Mouse (Mus musculus) neural tube, embryonic 11.5 days (tissue): Measurements from ENCODE around the gene Fgd3. TPM values are rescaled to one million over a fixed set of nuclear protein-coding genes. Genes with fewer than 3 reads are reported as not detected.
A peak's percentile ranks its signal among the peaks of the same experiment; 100 is the strongest.

Experiments
- ATAC-seq: fragments of 200-750 bp; cut with Nextera tagmentation; 2 replicates; pipeline ENCODE4 v1.8.0; 2017; ENCODE audit warnings: moderate number of reproducible peaks, mild to moderate bottlenecking, moderate TSS enrichment, moderate library complexity; ENCODE audit not compliant: insufficient read depth, low FRiP score, low TSS enrichment
- DNase-seq: peaks from one replicate; pipeline ENCODE4 v3.0.0-alpha.2; 2015; ENCODE audit warnings: low spot score
- H3K27ac ChIP-seq: fragments of 300-500 bp; sonication (generic); 2 replicates; pipeline ENCODE4 v1.5.1; 2014; ENCODE audit warnings: low read depth, mild to moderate bottlenecking, low read length
- H3K27me3 ChIP-seq: fragments of 300-500 bp; sonication (generic); 2 replicates; pipeline ENCODE4 v1.6.1; 2014; ENCODE audit warnings: mild to moderate bottlenecking, low read length, mixed read lengths; ENCODE audit not compliant: control insufficient read depth, insufficient read depth
- H3K36me3 ChIP-seq: fragments of 300-500 bp; sonication (generic); 2 replicates; pipeline ENCODE4 v1.6.1; 2014; ENCODE audit warnings: mild to moderate bottlenecking, low read length, moderate library complexity, mixed read lengths; ENCODE audit not compliant: control insufficient read depth, insufficient read depth
- H3K4me1 ChIP-seq: fragments of 300-500 bp; sonication (generic); 2 replicates; pipeline ENCODE4 v1.6.1; 2014; ENCODE audit warnings: low read length, mixed read lengths; ENCODE audit not compliant: control insufficient read depth, insufficient read depth
- H3K4me2 ChIP-seq: fragments of 300-500 bp; sonication (generic); 2 replicates; pipeline ENCODE4 v1.6.1; 2014; ENCODE audit warnings: low read depth, mild to moderate bottlenecking, moderate library complexity
- H3K4me3 ChIP-seq: fragments of 300-500 bp; sonication (generic); 2 replicates; pipeline ENCODE4 v1.5.1; 2014; ENCODE audit warnings: low read depth, low read length
- H3K9ac ChIP-seq: fragments of 300-500 bp; sonication (generic); 2 replicates; pipeline ENCODE4 v1.6.1; 2014; ENCODE audit warnings: mild to moderate bottlenecking, low read length
- H3K9me3 ChIP-seq: fragments of 300-500 bp; sonication (generic); 2 replicates; pipeline ENCODE4 v1.6.1; 2016; ENCODE audit warnings: low read length; ENCODE audit not compliant: control insufficient read depth
- WGBS: fragments of 180-500 bp; shearing (Covaris S2); extraction: QIAGEN DNeasy Blood & Tissue Kit; methylation state at CpG from one replicate; pipeline ENCODE4 v1.1.7; 2014; 5-methylcytosine and 5-hydroxymethylcytosine counted together
- polyA plus RNA-seq: library from polyadenylated mRNA; unstranded; fragments of >200 nt; fragmentation: Nextera tagmentation; extraction: Ambion mirVana; gene quantifications from 2 replicates; pipeline ENCODE4 v1.2.1, GENCODE M21; 2014

Fgd3 gene
- polyA plus RNA-seq, 1 experiment from 2014 or later: 1.1 TPM

DNA sequence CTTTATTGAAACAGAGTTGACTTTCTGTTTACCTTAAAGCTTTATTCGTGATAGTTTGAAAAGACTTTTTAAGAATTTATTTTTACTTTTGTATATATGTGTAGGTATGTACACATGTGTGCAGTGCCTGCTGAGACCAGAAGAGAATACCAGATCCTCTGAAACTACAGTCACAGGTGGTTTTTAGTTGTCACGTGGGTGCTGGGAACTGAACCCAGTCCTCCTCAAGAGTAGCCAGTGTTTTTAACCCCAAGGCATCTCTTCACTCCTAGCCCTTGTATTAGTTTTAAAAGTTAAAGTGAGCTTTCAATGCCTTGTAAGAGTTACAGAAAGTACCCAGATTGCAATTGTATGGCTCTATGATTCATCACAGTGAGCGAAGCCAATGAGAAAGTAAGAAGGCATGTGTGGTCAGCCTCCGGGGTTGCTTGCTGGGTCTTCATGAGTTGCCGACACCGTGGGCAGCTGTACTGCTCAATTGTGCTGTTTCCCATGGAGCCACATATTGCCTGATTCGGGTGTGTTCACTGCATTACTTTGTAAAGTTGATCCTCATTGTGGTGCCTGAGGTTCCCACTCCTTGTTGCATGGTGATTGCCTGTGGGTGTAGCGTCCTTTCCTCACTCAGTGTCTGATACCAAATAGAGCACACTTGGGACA lies 37.4 kb upstream of the Fgd3 start:
- H3K27me3 ChIP-seq: no peaks in the 10 kb centered on the region
- no peak for DNase-seq
- 96% methylated on average over 8 of the region's 8 CpGs for WGBS

DNA sequence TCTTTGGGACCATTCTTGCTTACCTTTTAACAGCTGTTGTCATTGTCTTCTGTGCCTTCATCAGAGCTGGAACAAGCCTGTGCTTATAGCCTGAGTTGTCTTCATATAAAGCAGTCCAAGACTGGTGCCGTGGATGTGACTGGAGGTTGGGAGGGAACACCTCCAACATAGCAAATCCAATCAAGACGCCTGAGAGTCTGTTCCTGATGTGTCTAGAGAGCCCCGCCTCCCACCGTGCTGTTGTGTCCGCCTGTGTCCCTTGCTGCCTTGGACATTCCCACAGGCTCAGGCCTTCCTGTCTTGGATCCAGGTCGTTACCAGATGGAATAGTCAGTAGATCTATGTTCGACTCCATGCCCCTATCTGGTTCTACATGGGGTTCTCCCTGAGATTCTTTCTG lies 36.0 kb upstream of the Fgd3 start:
- Histone ChIP-seq H3K9me3 (no peaks in the 10 kb centered on the region), H3K36me3 (no peaks in the 10 kb centered on the region), H3K4me2 (no peak overlapping the region), H3K9ac (no peak overlapping the region), H3K4me3 (no peak overlapping the region), H3K4me1 (peaks cover 2% of the 10 kb centered on the region; the same call in 1 of the 2 replicates), H3K27me3 (no peaks in the 10 kb centered on the region), H3K27ac (no peak overlapping the region)
- no peak for DNase-seq
- WGBS: 80% methylated on average over 7 of the region's 7 CpGs
- ATAC-seq: no peak

More for the DNA sequence above, 37.4 kb upstream of the Fgd3 start:
- Histone ChIP-seq H3K4me3 (no peak overlapping the region), H3K9me3 (no peaks in the 10 kb centered on the region), H3K4me2 (no peak overlapping the region), H3K36me3 (no peaks in the 10 kb centered on the region), H3K27ac (no peak overlapping the region), H3K9ac (no peak overlapping the region), H3K4me1 (peaks cover 2% of the 10 kb centered on the region; the same call in 1 of the 2 replicates)
- no peak for ATAC-seq

DNA sequence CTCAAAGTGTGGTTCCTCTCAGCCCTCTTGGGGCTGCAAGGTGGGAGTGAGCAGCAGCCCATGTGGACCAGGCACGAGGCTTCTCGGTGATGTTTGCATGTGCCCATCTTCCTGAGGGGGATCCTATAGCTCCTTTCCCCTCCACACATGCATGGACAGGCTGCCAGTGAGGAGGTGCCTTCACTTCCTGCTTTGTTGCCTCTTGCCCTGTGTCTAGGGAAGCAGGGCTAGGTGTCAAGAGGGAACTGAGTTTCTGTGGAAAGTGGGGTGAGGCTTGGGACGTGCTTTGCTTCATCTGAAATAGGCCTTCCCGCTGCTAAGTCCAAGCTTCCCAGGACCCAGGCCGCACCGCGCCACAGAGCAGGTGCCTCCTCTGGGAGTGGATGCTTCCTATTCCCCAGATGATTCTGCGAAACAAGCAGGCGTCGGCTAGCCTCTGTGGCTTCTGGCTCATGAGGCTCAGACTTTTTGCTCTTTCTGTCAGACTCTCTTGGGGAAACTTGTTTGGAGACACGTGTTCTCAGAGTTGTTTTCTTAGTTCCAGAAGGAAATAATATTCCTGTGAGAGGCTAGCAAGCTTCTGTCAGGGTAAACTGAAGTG lies 35.5 kb upstream of the Fgd3 start:
- Histone ChIP-seq H3K4me1 (peaks cover 2% of the 10 kb centered on the region; the same call in 1 of the 2 replicates), H3K27ac (no peak overlapping the region), H3K36me3 (no peaks in the 10 kb centered on the region), H3K4me2 (no peak overlapping the region), H3K9ac (0 out of 2 replicates have a peak overlapping the region, but pooled peaks have one; percentile 7), H3K9me3 (no peaks in the 10 kb centered on the region), H3K27me3 (no peaks in the 10 kb centered on the region), H3K4me3 (no peak overlapping the region)
- DNase-seq: no peak
- 84% methylated on average over 11 of the region's 11 CpGs for WGBS
- no peak for ATAC-seq

DNA sequence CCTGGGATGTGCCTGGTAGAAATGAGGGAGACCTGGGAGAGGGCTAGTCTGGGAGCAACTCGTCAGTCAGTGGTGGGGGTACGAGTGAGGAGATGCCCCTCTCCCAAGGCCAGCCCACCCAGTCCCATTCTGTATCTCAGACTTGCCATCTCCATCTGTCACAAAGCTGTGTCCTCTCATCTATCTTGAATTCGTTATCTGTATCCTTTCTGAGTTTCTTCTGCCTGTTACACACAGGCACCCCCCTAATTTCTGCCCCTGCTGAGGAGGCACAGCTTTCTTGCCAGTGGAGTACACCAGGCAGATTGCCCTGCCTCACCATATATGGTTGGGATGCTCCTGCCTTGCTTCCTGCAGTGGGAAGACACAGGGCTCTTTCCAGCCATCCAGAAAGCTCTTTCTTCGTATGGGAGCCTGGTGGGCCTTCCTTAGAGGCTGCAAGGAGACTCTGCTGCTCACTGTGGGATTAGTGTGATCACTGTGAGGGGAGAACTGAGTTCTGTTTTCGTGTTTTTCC lies 33.9 kb upstream of the Fgd3 start:
- no peak overlapping the region for H3K27ac ChIP-seq
- ATAC-seq: no peak
- 77% methylated on average over 5 of the region's 5 CpGs for WGBS

DNA sequence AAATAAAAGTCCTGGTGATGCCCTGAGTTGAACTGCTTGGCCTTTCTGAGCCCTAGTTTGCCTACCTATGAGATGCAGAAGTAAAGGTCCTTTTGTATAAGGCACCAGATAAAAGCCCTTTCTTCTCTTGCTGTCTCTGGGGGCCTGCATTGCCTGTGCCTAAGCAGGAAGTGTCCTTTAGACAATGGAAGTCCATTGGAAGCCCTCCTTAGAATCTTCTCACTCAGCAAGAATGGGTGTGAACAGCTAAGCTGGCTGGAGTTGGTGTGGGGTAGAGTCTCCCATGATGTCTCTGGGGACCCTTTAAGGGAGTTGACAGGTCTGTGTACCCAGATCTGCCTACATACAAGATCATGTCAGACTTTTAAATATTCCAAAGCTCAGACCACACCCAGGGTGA lies 33.3 kb upstream of the Fgd3 start:
- Histone ChIP-seq H3K9ac (no peak overlapping the region), H3K36me3 (no peaks in the 10 kb centered on the region), H3K27ac (no peak overlapping the region), H3K9me3 (no peaks in the 10 kb centered on the region), H3K4me1 (peaks cover 5% of the 10 kb centered on the region; the same call in 1 of the 2 replicates), H3K4me3 (no peak overlapping the region), H3K27me3 (no peaks in the 10 kb centered on the region), H3K4me2 (no peak overlapping the region)
- ATAC-seq (no peak), DNase-seq (no peak)

More for the DNA sequence above, 33.9 kb upstream of the Fgd3 start:
- Histone ChIP-seq H3K9ac (no peak overlapping the region), H3K4me2 (no peak overlapping the region), H3K4me3 (no peak overlapping the region), H3K36me3 (no peaks in the 10 kb centered on the region), H3K9me3 (no peaks in the 10 kb centered on the region), H3K4me1 (peaks cover 5% of the 10 kb centered on the region; the same call in 1 of the 2 replicates), H3K27me3 (no peaks in the 10 kb centered on the region)
- DNase-seq: no peak

DNA sequence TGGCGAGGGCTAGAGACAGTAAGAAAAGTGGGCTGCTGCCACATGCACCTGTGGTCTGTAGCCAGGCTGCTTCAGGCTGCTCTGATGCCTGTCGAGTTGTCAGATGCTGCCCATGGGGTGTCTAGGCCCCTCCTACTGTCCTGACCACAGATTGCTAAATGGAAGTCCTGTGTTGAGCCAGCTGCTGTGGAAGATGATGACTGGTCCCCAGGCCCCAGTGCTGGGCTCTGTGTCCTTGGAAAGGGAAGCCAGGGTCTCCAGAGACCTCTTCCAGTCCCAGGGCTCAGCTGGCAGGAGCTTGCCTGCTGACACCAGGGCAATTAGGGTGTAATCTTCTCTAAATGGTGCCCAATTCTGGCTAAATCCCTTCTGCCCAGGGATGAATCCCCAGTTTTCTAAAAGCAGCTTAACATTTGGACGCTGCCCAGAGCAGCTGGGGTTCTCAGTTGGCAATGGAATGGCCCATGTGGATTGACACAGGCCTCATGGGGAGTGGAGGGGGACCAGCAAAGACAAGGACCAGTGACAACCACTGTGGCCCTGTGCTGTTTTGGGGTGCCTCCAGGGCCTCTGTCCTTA lies 32.6 kb upstream of the Fgd3 start:
- H3K27me3 ChIP-seq: no peaks in the 10 kb centered on the region
- H3K9me3 ChIP-seq: no peaks in the 10 kb centered on the region
- DNase-seq: peak; percentile 56
- H3K4me2 ChIP-seq: no peak overlapping the region
- WGBS: 58% methylated on average over 3 of the region's 3 CpGs
- H3K27ac ChIP-seq: peak overlapping the region; percentile 46; the same call in 1 of the 2 replicates
- H3K4me1 ChIP-seq: peaks cover 5% of the 10 kb centered on the region; the same call in 1 of the 2 replicates
- H3K9ac ChIP-seq: no peak overlapping the region
- no peak overlapping the region for H3K4me3 ChIP-seq
- peak; percentile 45 for ATAC-seq
- H3K36me3 ChIP-seq: no peaks in the 10 kb centered on the region

DNA sequence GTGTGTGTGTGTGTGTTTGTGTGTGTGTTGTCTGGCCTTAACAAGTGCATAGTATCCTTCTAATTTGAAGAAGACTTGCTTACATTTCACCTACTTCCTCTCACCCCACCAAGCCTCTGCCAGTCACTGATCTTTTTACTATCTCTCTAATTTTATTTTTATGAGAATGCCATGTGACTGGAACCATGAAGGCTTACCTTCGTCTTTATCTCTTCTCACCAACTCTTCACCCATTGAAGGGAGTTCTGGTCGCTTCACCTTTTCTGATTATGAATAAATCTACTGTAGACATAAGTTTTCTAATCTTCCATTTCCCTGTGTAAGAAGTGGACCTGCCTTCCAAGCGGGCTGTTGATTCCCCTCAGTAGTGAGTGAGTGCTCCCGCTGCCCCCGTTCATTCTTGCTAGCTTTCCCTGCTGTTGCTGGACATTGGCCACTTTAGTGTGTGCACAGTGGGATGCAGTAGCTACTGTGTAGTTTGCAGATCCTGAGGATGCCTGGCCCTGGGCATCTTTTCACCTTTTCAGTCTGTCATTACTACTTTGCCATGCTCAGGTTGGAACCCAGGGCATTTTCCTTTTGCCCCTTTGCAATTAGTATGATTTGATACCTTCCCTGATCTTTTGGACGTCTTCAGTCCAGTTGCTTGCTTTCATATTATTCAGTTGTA lies 29.9 kb upstream of the Fgd3 start:
- Histone ChIP-seq H3K27me3 (no peaks in the 10 kb centered on the region), H3K27ac (no peak overlapping the region), H3K9ac (no peak overlapping the region), H3K4me3 (no peak overlapping the region), H3K4me1 (peaks cover 5% of the 10 kb centered on the region; the same call in 1 of the 2 replicates), H3K36me3 (no peaks in the 10 kb centered on the region), H3K4me2 (no peak overlapping the region), H3K9me3 (no peaks in the 10 kb centered on the region)
- no peak for DNase-seq
- WGBS: 91% methylated on average over 6 of the region's 6 CpGs
- ATAC-seq: no peak

DNA sequence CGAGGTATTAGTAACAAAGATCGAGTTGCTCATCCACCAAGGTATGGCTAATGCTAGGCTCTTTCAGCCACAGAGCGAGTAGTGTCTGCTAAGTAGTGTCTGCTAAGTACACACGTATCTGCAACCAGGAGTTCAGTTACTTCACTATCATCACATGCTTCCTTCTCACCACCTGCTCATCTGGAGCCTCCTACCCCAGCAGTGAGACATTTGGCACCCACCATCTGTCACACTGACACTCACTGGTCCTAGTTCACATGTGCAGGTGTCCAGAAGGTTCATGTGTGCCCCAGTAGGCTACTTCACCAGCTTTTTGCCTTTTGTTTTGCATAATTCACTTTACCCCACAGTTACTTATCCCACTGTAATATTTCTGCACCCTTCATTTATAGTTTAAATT lies 29.2 kb upstream of the Fgd3 start:
- H3K4me3 ChIP-seq: no peak overlapping the region
- WGBS: 87% methylated on average over 4 of the region's 4 CpGs
- H3K9me3 ChIP-seq: no peaks in the 10 kb centered on the region
- no peak overlapping the region for H3K9ac ChIP-seq
- H3K27me3 ChIP-seq: no peaks in the 10 kb centered on the region
- H3K27ac ChIP-seq: no peak overlapping the region
- DNase-seq: no peak
- no peak overlapping the region for H3K4me2 ChIP-seq
- no peak for ATAC-seq
- H3K36me3 ChIP-seq: no peaks in the 10 kb centered on the region
- H3K4me1 ChIP-seq: peaks cover 6% of the 10 kb centered on the region; the same call in 1 of the 2 replicates
